Mouse (Mus musculus): ENCODE data around the gene Slc4a3. TPM values are rescaled to one million over a fixed set of nuclear protein-coding genes. Genes with fewer than 3 reads are reported as not detected.

The Slc4a3 gene
- polyA plus RNA-seq, 1 experiment from 2014 or later, result 39.3 TPM

DNA sequence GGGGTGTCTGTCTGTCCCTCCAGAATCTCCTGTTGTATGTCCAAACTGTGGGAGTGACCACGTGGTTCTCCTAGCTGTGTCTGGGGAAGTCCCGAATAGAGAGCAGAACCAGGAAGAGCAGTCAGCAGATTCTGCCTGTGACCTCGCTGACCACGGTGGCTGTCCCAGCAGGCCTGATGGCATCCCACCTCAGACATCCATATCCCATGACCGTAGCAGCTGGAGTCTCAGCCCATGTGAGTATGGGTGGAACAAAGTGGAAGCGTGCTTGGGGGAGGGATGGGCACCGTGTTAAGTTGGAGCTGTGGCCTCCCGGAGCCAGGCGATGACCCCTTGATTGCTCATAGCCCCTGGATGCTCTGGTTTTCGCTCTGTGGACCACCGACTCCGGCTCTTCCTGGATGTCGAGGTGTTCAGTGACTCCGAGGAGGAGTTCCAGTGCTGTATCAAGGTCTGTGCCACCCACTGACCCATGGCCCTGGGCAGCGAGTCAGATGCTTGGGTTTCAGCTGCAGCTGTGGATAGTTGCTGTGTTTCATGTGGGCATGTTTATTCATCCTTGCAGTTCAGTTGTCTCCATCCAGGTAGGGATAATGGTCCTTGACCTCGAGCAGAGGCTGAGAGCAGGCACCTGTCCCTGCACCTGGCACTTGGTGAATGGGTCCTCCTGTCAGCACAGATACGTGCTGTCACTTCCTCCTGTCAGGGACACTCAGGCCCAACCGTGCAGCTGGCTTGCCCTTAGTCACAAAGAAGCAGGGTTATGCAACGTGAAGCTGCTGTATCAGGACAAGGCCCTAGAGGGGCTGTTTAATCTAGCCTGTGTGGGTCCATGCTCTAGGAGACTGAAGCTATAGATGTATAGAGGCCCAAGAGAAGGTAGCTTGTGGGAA is 13.5 kb upstream of the Slc4a3 start:
- H3K27me3 ChIP-seq, result no peaks in the 10 kb centered on the region
- no peak overlapping the region for H3K4me2 ChIP-seq
- no peak overlapping the region for H3K4me3 ChIP-seq
- ATAC-seq (ENCODE audit: low read depth), result no peak
- H3K4me1 ChIP-seq (replicated peaks), result no peaks in the 10 kb centered on the region
- no peak overlapping the region for H3K27ac ChIP-seq (replicated peaks)
- WGBS, result 92% methylated on average over 19 of the region's 19 CpGs
- H3K9me3 ChIP-seq, result no peaks in the 10 kb centered on the region
- H3K36me3 ChIP-seq, result peaks cover 75% of the 10 kb centered on the region
- no peak overlapping the region for H3K9ac ChIP-seq

DNA sequence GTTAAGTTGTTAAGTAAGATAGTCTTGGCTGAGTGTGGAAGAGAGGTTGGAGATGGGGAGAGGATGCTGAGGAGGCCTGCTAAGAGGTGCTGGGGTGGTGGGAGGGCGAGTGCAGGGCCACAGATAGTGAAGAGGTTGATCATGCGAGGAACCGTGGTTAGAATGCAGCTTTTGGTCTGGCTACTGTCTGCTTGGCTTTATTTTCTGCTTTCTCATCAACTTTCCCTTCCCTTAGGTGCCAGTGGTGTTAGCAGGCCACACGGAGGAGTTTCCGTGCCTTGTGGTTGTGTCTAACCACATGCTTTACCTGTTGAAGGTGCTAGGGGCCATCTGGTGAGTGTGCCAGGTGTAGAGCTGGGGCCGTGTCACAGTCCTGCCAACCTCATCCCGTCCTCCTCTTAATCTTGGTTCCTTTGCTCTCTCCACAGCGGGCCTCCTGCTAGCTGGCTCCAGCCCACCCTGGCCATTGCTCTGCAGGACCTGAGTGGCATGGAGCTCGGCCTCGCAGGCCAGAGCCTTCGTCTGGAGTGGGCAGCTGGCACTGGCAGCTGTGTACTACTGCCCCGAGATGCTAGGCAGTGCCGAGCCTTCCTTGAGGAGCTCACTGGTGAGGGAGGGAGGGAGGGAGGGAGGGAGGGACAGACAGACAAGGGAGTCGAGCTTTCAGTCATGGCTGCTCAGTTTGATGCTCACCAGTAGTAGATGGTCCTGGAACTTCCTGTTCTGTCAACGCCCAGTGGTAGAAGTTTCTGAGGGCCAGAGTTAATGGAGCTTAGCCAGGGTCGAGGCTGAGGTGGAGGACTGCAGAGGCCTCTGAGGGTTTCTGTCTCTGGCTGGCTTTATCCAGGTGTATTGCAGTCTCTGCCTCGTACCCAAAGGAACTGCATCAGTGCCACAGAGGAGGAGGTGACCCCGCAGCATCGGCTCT is 12.5 kb upstream of the Slc4a3 start:
- no peak overlapping the region for H3K9ac ChIP-seq
- WGBS, result 85% methylated on average over 19 of the region's 19 CpGs
- ATAC-seq (ENCODE audit: low read depth), result no peak
- no peaks in the 10 kb centered on the region for H3K9me3 ChIP-seq
- no peak overlapping the region for H3K4me2 ChIP-seq
- H3K4me3 ChIP-seq, result no peak overlapping the region
- H3K36me3 ChIP-seq, result peaks cover 66% of the 10 kb centered on the region
- H3K4me1 ChIP-seq (replicated peaks), result no peaks in the 10 kb centered on the region
- no peaks in the 10 kb centered on the region for H3K27me3 ChIP-seq
- no peak overlapping the region for H3K27ac ChIP-seq (replicated peaks)

DNA sequence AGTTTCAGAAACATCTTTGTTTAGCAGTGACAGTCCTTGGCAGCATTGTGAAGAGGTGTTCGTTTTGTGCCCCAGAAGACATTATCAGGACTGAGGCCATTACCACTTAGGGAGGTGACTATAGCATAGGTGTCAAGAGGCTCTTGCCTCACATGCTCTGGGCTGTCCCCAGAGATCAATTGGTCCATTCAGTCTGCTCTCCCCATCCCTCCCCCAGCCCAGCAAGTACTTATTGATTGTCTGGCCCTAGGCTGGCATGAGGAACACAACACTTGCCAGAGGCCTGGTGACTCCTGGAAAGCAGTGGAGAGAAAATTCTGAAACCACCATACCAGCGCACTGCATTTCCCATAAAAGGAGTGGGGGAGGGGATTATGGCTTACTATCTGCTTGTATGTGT is 8.5 kb upstream of the Slc4a3 start:
- no peak overlapping the region for H3K27ac ChIP-seq (replicated peaks)
- H3K4me2 ChIP-seq, result no peak overlapping the region
- peaks cover 38% of the 10 kb centered on the region for H3K36me3 ChIP-seq
- no peak overlapping the region for H3K4me3 ChIP-seq
- 80% methylated on average over 2 of the region's 2 CpGs for WGBS
- no peak for ATAC-seq (ENCODE audit: low read depth)
- no peaks in the 10 kb centered on the region for H3K9me3 ChIP-seq
- H3K4me1 ChIP-seq (replicated peaks), result no peaks in the 10 kb centered on the region
- H3K9ac ChIP-seq, result no peak overlapping the region
- no peaks in the 10 kb centered on the region; the same call in 1 of the 2 replicates for H3K27me3 ChIP-seq

DNA sequence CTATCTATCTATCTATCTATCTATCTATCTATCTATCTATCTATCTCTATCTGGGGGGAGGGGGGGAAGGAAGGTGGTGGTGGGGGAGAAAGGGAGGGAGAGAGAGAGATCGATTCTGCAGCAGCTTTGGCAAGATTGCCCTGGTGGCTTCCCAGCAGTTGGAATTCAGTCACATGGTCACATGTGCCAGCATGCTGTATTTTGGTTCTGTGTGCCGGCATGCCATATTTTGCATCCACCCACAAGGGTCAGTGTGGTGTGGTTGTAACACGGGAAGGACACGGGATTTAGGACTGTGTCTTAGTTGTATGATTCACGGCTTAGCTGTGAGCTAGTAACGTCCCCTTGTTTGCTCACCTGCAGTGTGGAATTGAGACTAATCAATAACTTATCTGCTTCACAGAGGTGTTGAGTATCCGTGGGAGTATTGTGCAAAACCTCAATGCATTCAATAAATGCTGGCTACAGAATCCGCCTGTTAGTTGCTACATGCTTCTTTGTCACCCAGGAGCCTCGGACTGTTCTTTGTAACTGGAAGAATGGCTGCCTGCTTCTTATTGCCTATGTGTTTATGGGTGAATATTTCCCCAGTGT is 7.4 kb upstream of the Slc4a3 start:
- H3K36me3 ChIP-seq, result peaks cover 28% of the 10 kb centered on the region
- no peaks in the 10 kb centered on the region for H3K9me3 ChIP-seq
- H3K9ac ChIP-seq, result no peak overlapping the region
- no peak for ATAC-seq (ENCODE audit: low read depth)
- H3K4me1 ChIP-seq (replicated peaks), result no peaks in the 10 kb centered on the region
- 82% methylated on average over 9 of the region's 9 CpGs for WGBS
- H3K4me2 ChIP-seq, result no peak overlapping the region
- no peak overlapping the region for H3K4me3 ChIP-seq
- H3K27ac ChIP-seq (replicated peaks), result no peak overlapping the region
- no peaks in the 10 kb centered on the region; the same call in 1 of the 2 replicates for H3K27me3 ChIP-seq

DNA sequence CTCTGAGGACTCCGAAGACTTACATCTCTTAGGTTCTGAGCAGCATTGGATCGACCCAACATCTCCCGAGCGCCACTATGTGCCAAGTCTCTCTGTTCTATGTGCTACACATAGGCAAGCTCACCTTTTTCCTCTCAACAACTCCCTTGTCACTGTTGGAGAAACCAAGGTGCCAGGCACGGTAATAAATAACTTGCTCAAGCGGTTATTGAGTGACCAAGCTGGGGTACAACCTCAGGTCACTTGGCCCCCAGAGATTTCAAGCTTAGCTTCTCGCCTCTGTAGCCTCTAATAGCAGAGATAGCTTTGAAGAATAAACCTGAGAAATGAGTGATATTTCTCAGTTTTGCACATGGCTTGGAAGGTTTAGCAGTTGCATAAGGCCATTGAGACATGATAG is 4.6 kb upstream of the Slc4a3 start:
- peaks cover 7% of the 10 kb centered on the region for H3K4me1 ChIP-seq (replicated peaks)
- H3K4me2 ChIP-seq, result no peak overlapping the region
- peaks cover 2% of the 10 kb centered on the region; the same call in 1 of the 2 replicates for H3K36me3 ChIP-seq
- H3K9me3 ChIP-seq, result no peaks in the 10 kb centered on the region
- no peak overlapping the region for H3K27ac ChIP-seq (replicated peaks)
- WGBS, result 89% methylated on average over 7 of the region's 7 CpGs
- no peaks in the 10 kb centered on the region; the same call in 1 of the 2 replicates for H3K27me3 ChIP-seq
- no peak overlapping the region for H3K9ac ChIP-seq
- no peak for ATAC-seq (ENCODE audit: low read depth)
- no peak overlapping the region for H3K4me3 ChIP-seq

DNA sequence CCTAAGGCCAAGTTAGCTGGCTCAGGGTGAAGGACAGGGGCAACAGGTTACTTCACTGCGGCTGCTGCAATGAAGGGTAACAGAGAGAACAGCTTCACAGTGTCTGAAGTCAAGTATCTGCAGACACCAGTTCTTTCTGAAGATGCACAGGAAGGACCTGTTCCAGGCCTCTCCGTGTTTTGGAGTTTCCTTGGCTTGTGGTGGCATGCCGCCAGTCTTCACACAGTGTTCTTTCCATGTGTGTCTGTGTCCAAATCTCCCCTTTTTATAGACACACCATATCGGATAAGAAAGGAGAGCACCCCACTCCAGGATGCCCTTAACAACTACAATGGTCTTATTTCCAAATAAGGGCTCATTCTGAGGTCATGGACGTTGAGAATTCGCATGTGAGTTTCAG is 1.7 kb upstream of the Slc4a3 start:
- 89% methylated on average over 6 of the region's 6 CpGs for WGBS
- Histone ChIP-seq H3K9me3 (no peaks in the 10 kb centered on the region), H3K4me1 (replicated peaks) (peaks cover 19% of the 10 kb centered on the region), H3K27ac (replicated peaks) (no peak overlapping the region), H3K4me3 (no peak overlapping the region), H3K4me2 (no peak overlapping the region), H3K9ac (no peak overlapping the region), H3K36me3 (peaks cover 14% of the 10 kb centered on the region), H3K27me3 (no peaks in the 10 kb centered on the region; the same call in 1 of the 2 replicates)
- ATAC-seq (ENCODE audit: low read depth), result no peak

DNA sequence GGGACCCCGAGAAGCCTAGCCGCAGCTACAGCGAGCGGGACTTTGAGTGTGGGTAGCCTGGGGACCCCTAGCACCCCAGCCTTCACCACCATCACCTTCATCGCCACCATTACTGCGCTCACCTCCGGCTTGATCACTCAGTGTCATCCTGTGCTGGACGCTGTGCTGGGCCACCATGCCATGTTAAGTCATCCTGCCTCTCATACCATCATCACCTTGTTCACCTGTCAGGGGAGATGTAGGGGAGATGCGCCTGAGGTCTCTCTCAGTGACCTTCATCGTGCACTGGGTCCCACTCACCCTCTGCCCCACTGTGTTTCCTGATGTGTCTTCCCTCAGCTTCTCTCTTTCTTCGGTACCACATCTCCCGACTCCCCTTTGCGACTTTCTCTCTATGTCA is 1.3 kb downstream of the Slc4a3 start:
- peaks cover 43% of the 10 kb centered on the region for H3K36me3 ChIP-seq
- peak overlapping the region; percentile 72 for H3K4me2 ChIP-seq
- no peaks in the 10 kb centered on the region for H3K9me3 ChIP-seq
- WGBS, result 96% methylated on average over 13 of the region's 13 CpGs
- 0 out of 2 replicates have a peak, but pooled peaks have one; percentile 2 for ATAC-seq (ENCODE audit: low read depth)
- H3K27ac ChIP-seq (replicated peaks), result no peak overlapping the region
- H3K4me1 ChIP-seq (replicated peaks), result peaks cover 19% of the 10 kb centered on the region
- H3K9ac ChIP-seq, result 0 out of 2 replicates have a peak overlapping the region, but pooled peaks have one; percentile 22
- peak overlapping the region; percentile 82 for H3K4me3 ChIP-seq
- H3K27me3 ChIP-seq, result no peaks in the 10 kb centered on the region

DNA sequence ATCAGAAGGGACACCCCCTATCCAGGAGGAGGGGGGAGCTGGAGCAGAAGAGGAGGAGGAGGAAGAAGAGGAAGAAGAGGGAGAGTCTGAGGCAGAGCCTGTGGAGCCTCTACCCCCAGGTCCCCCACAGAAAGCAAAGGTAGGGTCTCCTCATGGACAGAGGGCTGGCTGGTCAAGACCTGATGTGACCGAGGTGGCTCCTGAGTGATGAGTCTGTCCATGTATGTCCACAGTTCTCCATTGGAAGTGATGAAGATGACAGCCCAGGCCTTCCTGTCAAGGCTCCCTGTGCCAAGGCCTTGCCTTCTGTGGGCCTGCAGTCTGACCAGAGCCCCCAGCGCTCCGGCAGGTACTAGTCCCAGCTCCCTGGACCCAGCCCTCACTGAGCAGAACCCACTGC is 2.0 kb downstream of the Slc4a3 start:
- Histone ChIP-seq H3K27me3 (no peaks in the 10 kb centered on the region), H3K9me3 (no peaks in the 10 kb centered on the region), H3K27ac (replicated peaks) (no peak overlapping the region), H3K4me1 (replicated peaks) (peaks cover 19% of the 10 kb centered on the region), H3K4me2 (no peak overlapping the region), H3K4me3 (no peak overlapping the region), H3K9ac (no peak overlapping the region), H3K36me3 (peaks cover 50% of the 10 kb centered on the region)
- ATAC-seq (ENCODE audit: low read depth), result no peak
- 95% methylated on average over 3 of the region's 3 CpGs for WGBS

DNA sequence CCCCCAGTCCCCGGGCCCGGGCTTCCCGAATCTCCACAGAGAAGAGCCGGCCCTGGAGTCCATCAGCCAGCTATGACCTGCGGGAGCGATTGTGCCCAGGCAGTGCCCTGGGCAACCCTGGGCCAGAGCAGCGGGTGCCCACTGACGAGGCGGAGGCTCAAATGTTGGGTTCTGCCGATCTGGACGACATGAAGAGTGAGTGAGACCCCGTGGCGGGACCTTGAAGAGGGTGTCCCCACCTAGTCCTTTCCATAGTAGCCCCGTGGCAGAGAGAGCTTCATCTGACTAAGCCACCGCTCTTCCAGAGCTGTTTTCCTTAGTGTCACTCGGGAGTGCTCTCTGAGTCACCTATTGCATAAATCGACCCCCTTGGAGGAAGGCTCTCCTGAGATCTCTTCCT is 2.8 kb downstream of the Slc4a3 start:
- ATAC-seq (ENCODE audit: low read depth), result no peak
- no peaks in the 10 kb centered on the region for H3K27me3 ChIP-seq
- no peak overlapping the region for H3K4me3 ChIP-seq
- no peaks in the 10 kb centered on the region for H3K9me3 ChIP-seq
- H3K36me3 ChIP-seq, result peaks cover 58% of the 10 kb centered on the region
- WGBS, result 92% methylated on average over 17 of the region's 17 CpGs
- H3K4me2 ChIP-seq, result no peak overlapping the region
- H3K27ac ChIP-seq (replicated peaks), result no peak overlapping the region
- no peak overlapping the region for H3K9ac ChIP-seq
- H3K4me1 ChIP-seq (replicated peaks), result peaks cover 19% of the 10 kb centered on the region

DNA sequence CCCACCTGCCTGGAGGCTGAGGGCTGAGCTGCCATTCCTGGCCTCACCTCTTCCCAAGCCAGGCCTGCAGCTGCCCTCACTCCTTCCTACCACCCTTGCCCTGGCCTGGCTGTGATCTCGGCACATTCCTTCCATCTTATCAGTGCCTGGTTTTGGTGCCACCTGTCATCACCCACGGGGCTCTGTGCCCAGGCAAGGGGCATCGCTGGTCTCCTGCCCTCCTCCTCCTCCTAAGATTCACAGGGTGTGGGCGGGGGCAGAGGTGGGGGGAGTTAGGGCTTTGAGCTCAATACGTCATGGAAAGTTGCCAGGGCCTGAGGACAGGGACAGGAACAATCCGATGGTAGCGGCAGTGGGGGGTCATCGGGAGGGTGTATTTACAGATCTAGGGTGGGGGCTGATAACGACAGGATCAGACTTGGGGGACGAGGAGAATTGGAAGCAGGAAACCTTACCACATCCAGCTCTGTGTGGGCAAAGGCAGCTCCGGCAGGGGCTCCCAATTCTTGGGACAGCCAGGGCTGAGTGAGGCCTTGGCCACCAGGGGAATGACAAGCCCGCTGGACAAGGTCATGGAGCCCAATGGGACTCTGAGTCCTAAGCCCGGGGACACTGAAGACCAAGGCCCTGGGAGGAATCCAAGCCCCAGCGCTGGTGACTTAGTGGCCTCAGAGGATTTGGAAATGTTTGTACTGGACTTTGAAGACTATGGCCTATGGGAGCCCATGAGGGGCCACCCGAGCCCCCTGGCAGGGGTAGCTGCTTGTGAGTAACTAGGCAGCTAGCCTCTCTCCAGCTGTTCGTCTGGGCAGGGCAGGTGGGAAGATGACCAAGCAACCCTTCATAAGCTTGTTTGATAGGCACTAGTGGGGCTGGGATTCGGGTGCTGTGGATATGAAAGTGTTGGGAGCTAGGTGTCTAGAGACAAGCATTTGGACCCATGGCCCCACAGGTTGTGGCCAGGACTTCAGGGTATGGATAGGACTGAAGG is 3.5 kb downstream of the Slc4a3 start:
- Histone ChIP-seq H3K4me3 (no peak overlapping the region), H3K36me3 (peaks cover 65% of the 10 kb centered on the region), H3K4me1 (replicated peaks) (peaks cover 19% of the 10 kb centered on the region), H3K27me3 (no peaks in the 10 kb centered on the region), H3K4me2 (no peak overlapping the region), H3K27ac (replicated peaks) (no peak overlapping the region), H3K9me3 (no peaks in the 10 kb centered on the region), H3K9ac (no peak overlapping the region)
- no peak for ATAC-seq (ENCODE audit: low read depth)
- WGBS, result 87% methylated on average over 17 of the region's 17 CpGs

DNA sequence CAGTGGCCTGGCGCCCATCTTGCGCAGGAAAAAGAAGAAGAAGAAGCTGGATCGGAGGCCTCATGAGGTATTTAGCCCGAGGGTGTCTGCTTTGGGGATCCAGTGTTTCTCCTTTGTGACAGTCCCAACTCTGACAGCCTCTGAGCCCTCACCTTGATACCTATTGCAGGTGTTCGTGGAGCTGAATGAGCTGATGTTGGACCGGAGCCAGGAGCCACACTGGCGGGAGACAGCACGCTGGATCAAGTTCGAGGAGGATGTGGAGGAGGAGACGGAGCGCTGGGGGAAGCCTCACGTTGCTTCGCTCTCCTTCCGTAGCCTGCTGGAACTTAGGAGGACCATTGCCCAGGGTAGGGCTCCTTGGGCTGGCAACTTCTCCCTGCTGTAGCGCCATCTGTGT is 4.5 kb downstream of the Slc4a3 start:
- Histone ChIP-seq H3K4me1 (replicated peaks) (peaks cover 17% of the 10 kb centered on the region), H3K36me3 (peaks cover 75% of the 10 kb centered on the region), H3K4me2 (no peak overlapping the region), H3K9me3 (no peaks in the 10 kb centered on the region), H3K4me3 (no peak overlapping the region), H3K27ac (replicated peaks) (no peak overlapping the region), H3K27me3 (no peaks in the 10 kb centered on the region), H3K9ac (no peak overlapping the region)
- WGBS, result 89% methylated on average over 15 of the region's 15 CpGs
- no peak for ATAC-seq (ENCODE audit: low read depth)
